Mouse (Mus musculus) MEL (cell line): ENCODE data around the gene Pde1c. TPM values are rescaled to one million over a fixed set of nuclear protein-coding genes. Genes with fewer than 3 reads are reported as not detected.

Experiments used
- DNase-seq: peaks from one replicate; pipeline ENCODE4 v3.0.0; 2011; ENCODE audit warnings: low read depth, low spot score
- H3K27ac ChIP-seq: 2 replicates; pipeline ENCODE4 v1.5.1; 2012; ENCODE audit warnings: low read depth, mild to moderate bottlenecking, control low read depth, low read length, moderate library complexity; ENCODE audit not compliant: control insufficient read depth
- H3K27me3 ChIP-seq, 2 experiments: fragments of 150-350 bp in 1 of 2; sonication (generic) in 1 of 2; 2 replicates each; pipeline ENCODE4 v1.6.1; 2012; ENCODE audit warnings: low read length in 2 of 2, mild to moderate bottlenecking in 2 of 2, improper control_type of control experiment in 1 of 2, moderate library complexity in 1 of 2; ENCODE audit not compliant: insufficient read depth in 2 of 2, control insufficient read depth in 1 of 2
- H3K36me3 ChIP-seq, 2 experiments: 2 replicates each; pipeline ENCODE4 v1.6.1; 2012 to 2014; ENCODE audit warnings: low read length in 2 of 2, improper control_type of control experiment in 1 of 2, inconsistent platforms in 1 of 2, mild to moderate bottlenecking in 1 of 2; ENCODE audit not compliant: insufficient read depth in 2 of 2, control insufficient read depth in 1 of 2
- H3K4me1 ChIP-seq, 2 experiments: fragments of 150-350 bp in 1 of 2; sonication (generic) in 1 of 2; 2 replicates each; pipeline ENCODE4 v1.6.1; 2012; ENCODE audit warnings: low read length in 2 of 2, improper control_type of control experiment in 1 of 2, mild to moderate bottlenecking in 1 of 2; ENCODE audit not compliant: insufficient read depth in 2 of 2, control insufficient read depth in 1 of 2
- H3K4me3 ChIP-seq, 2 experiments: fragments of 150-350 bp in 1 of 2; sonication (generic) in 1 of 2; 2 replicates each; pipeline ENCODE4 v1.5.1; 2012; ENCODE audit warnings: low read depth in 2 of 2, low read length in 2 of 2, mild to moderate bottlenecking in 2 of 2, moderate library complexity in 2 of 2, control low read depth in 1 of 2, improper control_type of control experiment in 1 of 2; ENCODE audit not compliant: control insufficient read depth in 1 of 2, insufficient read depth in 1 of 2
- H3K79me2 ChIP-seq: 2 replicates; pipeline ENCODE4 v1.6.1; 2012; ENCODE audit warnings: mild to moderate bottlenecking, low read length, moderate library complexity; ENCODE audit not compliant: control insufficient read depth, poor library complexity, insufficient read depth
- H3K9ac ChIP-seq: 2 replicates; pipeline ENCODE4 v1.6.1; 2012; ENCODE audit warnings: low read depth, mild to moderate bottlenecking, control low read depth, low read length, moderate library complexity; ENCODE audit not compliant: control insufficient read depth, poor library complexity, severe bottlenecking
- H3K9me3 ChIP-seq: fragments of 150-350 bp; sonication (generic); replicated peaks from 2 replicates; pipeline ENCODE4 v1.6.1; 2012; ENCODE audit warnings: mild to moderate bottlenecking, low read length, improper control_type of control experiment, moderate library complexity; ENCODE audit not compliant: insufficient read depth
- CTCF ChIP-seq, 3 experiments: IDR thresholded peaks in 2 of 3; conservative IDR thresholded peaks in 1 of 3; 2 replicates each; pipeline ENCODE4 v1.5.1; 2011 to 2012; ENCODE audit warnings: low read length in 3 of 3, low read depth in 2 of 3, mild to moderate bottlenecking in 2 of 3, improper control_type of control experiment in 1 of 3, inconsistent platforms in 1 of 3, mixed read lengths in 1 of 3, moderate library complexity in 1 of 3; ENCODE audit not compliant: control insufficient read depth in 1 of 3, insufficient read depth in 1 of 3, poor library complexity in 1 of 3, severe bottlenecking in 1 of 3
- E2F4 ChIP-seq: IDR thresholded peaks from 2 replicates; pipeline ENCODE4 v1.6.1; 2011; ENCODE audit warnings: low read depth, low read length, improper control_type of control experiment, borderline replicate concordance
- ELF1 ChIP-seq: IDR thresholded peaks from 2 replicates; pipeline ENCODE4 v1.6.1; 2014; ENCODE audit warnings: low read depth, mild to moderate bottlenecking, inconsistent platforms, low read length, improper control_type of control experiment, moderate library complexity
- EP300 ChIP-seq, 2 experiments: IDR thresholded peaks; 2 replicates each; pipeline ENCODE4 v1.6.1; 2011; ENCODE audit warnings: improper control_type of control experiment in 2 of 2, low read length in 2 of 2, low read depth in 1 of 2, mild to moderate bottlenecking in 1 of 2
- ETS1 ChIP-seq: IDR thresholded peaks from 2 replicates; pipeline ENCODE4 v1.6.1; 2012; ENCODE audit warnings: low read depth, mild to moderate bottlenecking, inconsistent platforms, low read length, improper control_type of control experiment, moderate library complexity
- JUND ChIP-seq: IDR thresholded peaks from 2 replicates; pipeline ENCODE4 v1.6.1; 2011; ENCODE audit warnings: low read depth, mild to moderate bottlenecking, improper control_type of control experiment, low read length
- KAT2A ChIP-seq: conservative IDR thresholded peaks from 2 replicates; pipeline ENCODE4 v1.6.1; 2012; ENCODE audit warnings: low read depth, low read length, improper control_type of control experiment, inconsistent platforms
- MAFK ChIP-seq: IDR thresholded peaks from 2 replicates; pipeline ENCODE4 v1.6.1; 2011; ENCODE audit warnings: low read depth, mild to moderate bottlenecking, low read length, improper control_type of control experiment, borderline replicate concordance
- MAZ ChIP-seq: IDR thresholded peaks from 2 replicates; pipeline ENCODE4 v1.6.1; 2012; ENCODE audit warnings: low read depth, mild to moderate bottlenecking, inconsistent platforms, low read length, improper control_type of control experiment
- MEF2A ChIP-seq: IDR thresholded peaks from 2 replicates; pipeline ENCODE4 v1.6.1; 2014; ENCODE audit warnings: low read depth, mild to moderate bottlenecking, inconsistent platforms, low read length, improper control_type of control experiment; ENCODE audit not compliant: poor library complexity, insufficient replicate concordance, severe bottlenecking; ENCODE audit errors: extremely low read depth
- MXI1 ChIP-seq: IDR thresholded peaks from 2 replicates; pipeline ENCODE4 v1.6.1; 2011; ENCODE audit warnings: mild to moderate bottlenecking, low read depth, low read length, improper control_type of control experiment
- MYB ChIP-seq: IDR thresholded peaks from 2 replicates; pipeline ENCODE4 v1.6.1; 2011; ENCODE audit warnings: mild to moderate bottlenecking, low read depth, low read length, improper control_type of control experiment
- NELFE ChIP-seq: IDR thresholded peaks from 2 replicates; pipeline ENCODE4 v1.6.1; 2011; ENCODE audit warnings: low read depth, low read length, improper control_type of control experiment
- NRF1 ChIP-seq: IDR thresholded peaks from 2 replicates; pipeline ENCODE4 v1.6.1; 2014; ENCODE audit warnings: low read depth, mild to moderate bottlenecking, inconsistent platforms, low read length, improper control_type of control experiment, moderate library complexity; ENCODE audit not compliant: poor library complexity, insufficient read depth, severe bottlenecking
- POLR2A ChIP-seq, 2 experiments: IDR thresholded peaks; 2 replicates each; pipeline ENCODE4 v1.6.1; 2011 to 2012; ENCODE audit warnings: low read length in 2 of 2, mild to moderate bottlenecking in 2 of 2, control low read depth in 1 of 2, improper control_type of control experiment in 1 of 2, low read depth in 1 of 2, moderate library complexity in 1 of 2; ENCODE audit not compliant: control insufficient read depth in 1 of 2, insufficient read depth in 1 of 2, poor library complexity in 1 of 2
- POLR2AphosphoS5 ChIP-seq: IDR thresholded peaks from 2 replicates; pipeline ENCODE4 v1.6.1; 2012; ENCODE audit warnings: low read depth, borderline replicate concordance, mild to moderate bottlenecking, inconsistent platforms, low read length, moderate library complexity, mixed read lengths
- RCOR1 ChIP-seq: IDR thresholded peaks from 2 replicates; pipeline ENCODE4 v1.6.1; 2012; ENCODE audit warnings: low read depth, mild to moderate bottlenecking, inconsistent platforms, low read length, improper control_type of control experiment
- SIN3A ChIP-seq: IDR thresholded peaks from 2 replicates; pipeline ENCODE4 v1.6.1; 2012; ENCODE audit warnings: low read length, improper control_type of control experiment, inconsistent platforms
- SMC3 ChIP-seq: IDR thresholded peaks from 2 replicates; pipeline ENCODE4 v1.6.1; 2011; ENCODE audit warnings: low read depth, low read length, improper control_type of control experiment
- TBP ChIP-seq: IDR thresholded peaks from 2 replicates; pipeline ENCODE4 v1.8.0; 2011; ENCODE audit warnings: low read depth, low read length, improper control_type of control experiment
- TCF12 ChIP-seq: IDR thresholded peaks from 2 replicates; pipeline ENCODE4 v1.6.1; 2014; ENCODE audit warnings: low read depth, mild to moderate bottlenecking, inconsistent platforms, low read length, improper control_type of control experiment, moderate library complexity
- USF1 ChIP-seq: IDR thresholded peaks from 2 replicates; pipeline ENCODE4 v1.6.1; 2014; ENCODE audit warnings: low read depth, mild to moderate bottlenecking, inconsistent platforms, low read length, improper control_type of control experiment, moderate library complexity
- ZKSCAN1 ChIP-seq: IDR thresholded peaks from 2 replicates; pipeline ENCODE4 v1.6.1; 2012; ENCODE audit warnings: low read depth, mild to moderate bottlenecking, inconsistent platforms, low read length, improper control_type of control experiment, moderate library complexity
- ZNF384 ChIP-seq: IDR thresholded peaks from 2 replicates; pipeline ENCODE4 v1.6.1; 2012; ENCODE audit warnings: low read depth, mild to moderate bottlenecking, inconsistent platforms, low read length, improper control_type of control experiment
- polyA plus RNA-seq, 2 experiments: library from polyadenylated mRNA; stranded (reverse) in 1 of 2; unstranded in 1 of 2; fragments of >175 nt in 1 of 2; fragments of >200 nt in 1 of 2; gene quantifications; 2 replicates each; pipeline versions ENCODE4 v1.2.1 to v1.2.4; 2012; ENCODE audit warnings: low replicate concordance in 2 of 2, low read depth in 1 of 2; ENCODE audit not compliant: insufficient read length in 2 of 2, insufficient read depth in 1 of 2, missing spikeins in 1 of 2
- total RNA-seq: library from RNA; depleted of rRNA; stranded (reverse); fragments of 300-350 nt; gene quantifications from 2 replicates; pipeline ENCODE4 v1.2.3, GENCODE M21; 2012

Pde1c gene
- total and polyA plus RNA-seq, 3 experiments = not detected

- Histone ChIP-seq H3K36me3 (no peaks in the 10 kb centered on the region), H3K9me3 (no peaks in the 10 kb centered on the region), H3K4me1 (no peaks in the 10 kb centered on the region), H3K27ac (no peak overlapping the region), H3K9ac (no peak overlapping the region), H3K4me3 (no peak overlapping the region), H3K79me2 (no peaks in the 10 kb centered on the region), H3K27me3 (no peaks in the 10 kb centered on the region)
- no peak for TF ChIP-seq KAT2A
- TF ChIP-seq CTCF (IDR thresholded peaks at IDR 0.05 in 2 of 3, conservative IDR thresholded peaks at IDR 0.05 in 1 of 3; ENCODE audit: control insufficient read depth in 1 of 3, insufficient read depth in 1 of 3, low read depth in 2 of 3, low read length in 3 of 3, poor library complexity in 1 of 3, severe bottlenecking in 1 of 3) = peak in 1 of 3 experiments; percentile 3; a peak in 1 of 6 replicates
- peak; percentile 3 for DNase-seq
These were observed 121.0 kb downstream of the Pde1c start for GRCm38 (mm10) chr6:56447917-56448316.

DNA sequence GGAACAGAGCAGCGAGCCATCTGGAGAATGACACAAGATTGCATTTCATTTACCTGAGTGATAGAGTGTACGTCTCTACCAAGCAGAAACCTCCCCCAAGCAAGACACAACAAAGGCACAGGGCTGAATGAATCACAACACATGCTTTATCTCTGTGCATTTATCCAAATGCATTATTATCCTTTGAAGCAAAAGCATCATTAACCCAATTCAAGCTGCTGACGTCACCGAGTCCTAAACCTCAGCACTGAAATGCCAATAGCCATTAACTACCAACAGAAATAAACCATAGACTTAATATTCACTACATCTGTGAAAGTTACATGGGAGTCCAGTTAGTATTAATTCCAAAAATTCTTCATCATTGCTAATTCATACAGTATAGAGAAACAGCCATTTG, 127.4 kb downstream of the Pde1c start:
- Histone ChIP-seq H3K4me3 (no peak overlapping the region), H3K4me1 (no peaks in the 10 kb centered on the region), H3K79me2 (no peaks in the 10 kb centered on the region)

GRCm38 (mm10) chr6:56425846-56426245, 143.1 kb downstream of the Pde1c start:
- no peaks in the 10 kb centered on the region for H3K36me3 ChIP-seq
- no peak for DNase-seq
- H3K27me3 ChIP-seq = no peaks in the 10 kb centered on the region
- H3K27ac ChIP-seq = no peak overlapping the region
- no peaks in the 10 kb centered on the region for H3K4me1 ChIP-seq
- TF ChIP-seq TCF12 (no peak), SIN3A (no peak), MAZ (no peak), NELFE (no peak), E2F4 (no peak), POLR2AphosphoS5 (no peak), EP300 (IDR thresholded peaks at IDR 0.05; ENCODE audit: low read depth in 1 of 2, low read length in 2 of 2) (no peak), POLR2A (IDR thresholded peaks at IDR 0.05; ENCODE audit: control insufficient read depth in 1 of 2, insufficient read depth in 1 of 2, low read depth in 1 of 2, low read length in 2 of 2, poor library complexity in 1 of 2) (no peak)
- no peaks in the 10 kb centered on the region for H3K9me3 ChIP-seq
- H3K4me3 ChIP-seq = no peak overlapping the region
- H3K9ac ChIP-seq = no peak overlapping the region
- H3K79me2 ChIP-seq = no peaks in the 10 kb centered on the region

More for the DNA sequence above, 127.4 kb downstream of the Pde1c start:
- Histone ChIP-seq H3K9ac (no peak overlapping the region), H3K27ac (no peak overlapping the region)
- no peak for TF ChIP-seq E2F4
- TF ChIP-seq CTCF (IDR thresholded peaks at IDR 0.05 in 2 of 3, conservative IDR thresholded peaks at IDR 0.05 in 1 of 3; ENCODE audit: control insufficient read depth in 1 of 3, insufficient read depth in 1 of 3, low read depth in 2 of 3, low read length in 3 of 3, poor library complexity in 1 of 3, severe bottlenecking in 1 of 3) = no peak
- no peak for TF ChIP-seq MEF2A
- no peak for TF ChIP-seq MYB
- no peak for TF ChIP-seq ZNF384
- TF ChIP-seq MXI1 = no peak
- TF ChIP-seq MAZ = no peak
- no peak for TF ChIP-seq SIN3A
- no peak for TF ChIP-seq TBP
- TF ChIP-seq MAFK = no peak
- TF ChIP-seq JUND = no peak
- no peak for TF ChIP-seq ELF1
- TF ChIP-seq RCOR1 = no peak
- TF ChIP-seq NRF1 = no peak
- no peak for TF ChIP-seq POLR2A (IDR thresholded peaks at IDR 0.05; ENCODE audit: control insufficient read depth in 1 of 2, insufficient read depth in 1 of 2, low read depth in 1 of 2, low read length in 2 of 2, poor library complexity in 1 of 2)
- no peak for TF ChIP-seq ZKSCAN1
- TF ChIP-seq KAT2A = no peak
- TF ChIP-seq USF1 = no peak
- TF ChIP-seq SMC3 = no peak
- no peak for TF ChIP-seq ETS1
- TF ChIP-seq, all 39 proteins: peak for 0
- Histone ChIP-seq H3K9me3 (no peaks in the 10 kb centered on the region), H3K36me3 (no peaks in the 10 kb centered on the region), H3K27me3 (no peaks in the 10 kb centered on the region)
- DNase-seq = no peak
